Mouse (Mus musculus) embryonic facial prominence, embryonic 12.5 days (tissue): ENCODE results near the gene Plg. TPM values are rescaled to one million over a fixed set of nuclear protein-coding genes. Genes with fewer than 3 reads are reported as not detected.
A peak's percentile ranks its signal among the peaks of the same experiment; 100 is the strongest.

Source experiments
- ATAC-seq: fragments of 200-750 bp; cut with Nextera tagmentation; 2 replicates; pipeline ENCODE4 v1.8.0; 2017; ENCODE audit not compliant: insufficient number of reproducible peaks, insufficient read depth, low FRiP score, low TSS enrichment
- H3K27ac ChIP-seq: fragments of 300-500 bp; sonication (generic); 2 replicates; pipeline ENCODE4 v1.5.1; 2016; ENCODE audit warnings: mild to moderate bottlenecking
- H3K27me3 ChIP-seq: fragments of 300-500 bp; sonication (generic); 2 replicates; pipeline ENCODE4 v1.6.1; 2016; ENCODE audit warnings: mild to moderate bottlenecking, moderate library complexity
- H3K36me3 ChIP-seq: fragments of 300-500 bp; sonication (generic); 2 replicates; pipeline ENCODE4 v1.6.1; 2016; ENCODE audit warnings: mild to moderate bottlenecking
- H3K4me1 ChIP-seq: fragments of 300-500 bp; sonication (generic); 2 replicates; pipeline ENCODE4 v1.6.1; 2016
- H3K4me2 ChIP-seq: fragments of 300-500 bp; sonication (generic); replicated peaks from 2 replicates; pipeline ENCODE4 v1.6.1; 2016; ENCODE audit warnings: mild to moderate bottlenecking, moderate library complexity
- H3K4me3 ChIP-seq: fragments of 300-500 bp; sonication (generic); 2 replicates; pipeline ENCODE4 v1.5.1; 2016; ENCODE audit warnings: mild to moderate bottlenecking
- H3K9ac ChIP-seq: fragments of 300-500 bp; sonication (generic); 2 replicates; pipeline ENCODE4 v1.6.1; 2016; ENCODE audit warnings: mild to moderate bottlenecking, moderate library complexity
- H3K9me3 ChIP-seq: fragments of 300-500 bp; sonication (generic); 2 replicates; pipeline ENCODE4 v1.6.1; 2016; ENCODE audit warnings: mild to moderate bottlenecking, moderate library complexity
- WGBS: fragments of 180-500 bp; shearing (Covaris S2); methylation state at CpG from one replicate; pipeline ENCODE4 v1.1.7; 2016; 5-methylcytosine and 5-hydroxymethylcytosine counted together
- polyA plus RNA-seq: library from polyadenylated mRNA; unstranded; fragments of >200 nt; fragmentation: Nextera tagmentation; extraction: Ambion mirVana; gene quantifications from 2 replicates; pipeline ENCODE4 v1.2.1, GENCODE M21; 2016

The Plg gene
- polyA plus RNA-seq, 1 experiment from 2014 or later, result 0.08 TPM

DNA sequence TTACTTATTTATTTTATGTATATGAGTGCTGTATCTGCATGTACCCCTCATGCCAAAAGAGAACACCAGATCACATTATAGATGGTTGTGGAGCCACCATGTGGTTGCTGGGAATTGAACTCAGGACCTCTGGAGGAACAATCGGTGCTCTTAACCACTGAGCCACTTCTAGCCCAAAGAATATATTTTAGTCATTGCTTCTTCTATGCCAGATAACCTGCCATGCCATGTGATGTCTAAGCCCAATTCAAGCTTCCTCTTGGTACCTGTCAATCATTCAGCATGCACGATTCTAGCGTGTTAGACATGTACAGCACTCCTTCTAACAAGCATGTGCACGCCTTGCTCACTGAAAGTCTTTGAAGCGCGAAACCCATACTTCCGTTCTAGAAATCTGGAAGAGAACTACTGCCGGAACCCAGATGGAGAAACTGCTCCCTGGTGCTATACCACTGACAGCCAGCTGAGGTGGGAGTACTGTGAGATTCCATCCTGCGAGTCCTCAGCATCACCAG, 17.8 kb downstream of the Plg start:
- ATAC-seq, result no peak
- Histone ChIP-seq H3K36me3 (no peaks in the 10 kb centered on the region), H3K4me1 (peaks cover 11% of the 10 kb centered on the region; the same call in 1 of the 2 replicates), H3K9me3 (no peaks in the 10 kb centered on the region), H3K4me2 (no peak overlapping the region), H3K27ac (no peak overlapping the region), H3K27me3 (no peaks in the 10 kb centered on the region), H3K9ac (no peak overlapping the region), H3K4me3 (no peak overlapping the region)
- 83% methylated on average over 9 of the region's 9 CpGs for WGBS

- Histone ChIP-seq H3K4me1 (no peaks in the 10 kb centered on the region), H3K4me3 (no peak overlapping the region)
- 72% methylated on average over 7 of the region's 7 CpGs for WGBS
These were observed 25.0 kb downstream of the Plg start for GRCm38 (mm10) chr17:12403420-12403819.

DNA sequence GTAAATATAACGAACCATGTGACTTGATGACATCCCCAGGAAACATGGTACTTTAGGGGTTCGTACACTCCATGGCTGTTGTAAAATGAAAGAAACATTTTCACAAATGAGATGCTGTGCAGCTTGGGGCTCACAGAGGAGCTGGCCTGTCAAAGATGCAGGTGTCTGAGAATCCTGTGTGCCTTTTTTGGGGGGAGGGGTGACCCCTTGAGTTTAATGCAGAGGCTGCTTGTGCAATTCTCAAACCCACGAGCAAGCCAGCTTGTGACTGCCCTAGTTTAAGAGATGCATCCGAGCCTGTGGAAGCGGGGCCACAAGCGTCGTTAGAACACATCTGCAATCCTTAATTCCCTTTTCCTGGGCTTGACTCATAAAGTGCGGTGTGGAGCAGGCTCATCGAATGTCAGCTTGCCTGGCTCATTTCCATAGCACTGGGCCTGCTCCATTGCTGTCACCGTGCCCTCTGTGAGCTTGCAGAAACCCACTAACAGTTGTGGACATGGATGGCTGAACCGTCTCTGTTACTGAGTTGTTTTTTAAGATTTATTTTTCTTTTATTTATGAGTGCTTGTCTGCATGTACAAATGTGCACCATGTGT, 31.0 kb downstream of the Plg start:
- H3K36me3 ChIP-seq, result no peaks in the 10 kb centered on the region
- H3K27me3 ChIP-seq, result no peaks in the 10 kb centered on the region

More at GRCm38 (mm10) chr17:12403420-12403819, 25.0 kb downstream of the Plg start:
- Histone ChIP-seq H3K4me2 (no peak overlapping the region), H3K27ac (no peak overlapping the region), H3K9ac (no peak overlapping the region), H3K9me3 (no peaks in the 10 kb centered on the region), H3K27me3 (no peaks in the 10 kb centered on the region), H3K36me3 (no peaks in the 10 kb centered on the region)
- ATAC-seq, result no peak

DNA sequence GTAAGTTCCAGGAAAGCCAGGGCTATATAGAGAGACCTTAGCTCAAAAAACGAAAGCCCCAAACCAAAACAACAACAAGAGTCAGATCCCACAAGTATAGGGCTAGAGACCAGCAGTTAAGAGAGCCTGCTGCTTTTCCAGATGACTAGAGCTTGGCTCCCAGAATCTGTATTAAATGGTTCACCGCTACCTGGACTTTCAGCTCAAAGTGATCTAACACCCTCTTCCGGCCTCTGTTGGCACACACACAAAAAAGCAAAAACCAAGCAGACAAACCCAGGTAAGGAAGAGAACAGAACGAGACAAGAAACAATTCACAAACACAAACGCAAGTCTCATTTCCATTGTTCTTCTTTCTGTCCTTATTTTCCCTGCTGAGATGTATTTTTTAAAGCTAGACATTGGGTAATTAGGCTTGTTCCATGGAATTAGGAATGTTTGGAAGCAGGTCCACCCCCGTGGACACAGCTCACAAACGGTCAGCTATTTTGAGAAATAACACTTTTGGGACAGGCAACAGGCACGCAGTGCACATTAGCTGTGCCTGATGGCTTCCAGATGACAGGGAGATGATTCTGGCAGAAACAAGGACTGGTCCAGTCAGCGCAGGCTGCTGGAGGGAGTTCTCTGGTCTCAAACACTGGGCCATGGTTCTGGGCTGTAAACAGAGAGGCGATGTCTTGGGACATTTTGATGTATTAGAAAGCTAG, 33.9 kb downstream of the Plg start:
- no peaks in the 10 kb centered on the region for H3K9me3 ChIP-seq
- H3K27me3 ChIP-seq, result no peaks in the 10 kb centered on the region
- H3K4me3 ChIP-seq, result no peak overlapping the region
- no peak overlapping the region for H3K9ac ChIP-seq
- no peak for ATAC-seq
- no peak overlapping the region for H3K27ac ChIP-seq
- H3K4me2 ChIP-seq, result no peak overlapping the region
- no peaks in the 10 kb centered on the region for H3K36me3 ChIP-seq
- H3K4me1 ChIP-seq, result peaks cover 30% of the 10 kb centered on the region
- WGBS, result 38% methylated on average over 10 of the region's 10 CpGs

More for the DNA sequence above, 31.0 kb downstream of the Plg start:
- H3K4me2 ChIP-seq, result no peak overlapping the region
- peaks cover 14% of the 10 kb centered on the region; the same call in 1 of the 2 replicates for H3K4me1 ChIP-seq
- ATAC-seq, result no peak
- 65% methylated on average over 11 of the region's 11 CpGs for WGBS
- H3K4me3 ChIP-seq, result no peak overlapping the region
- H3K9ac ChIP-seq, result no peak overlapping the region
- no peak overlapping the region for H3K27ac ChIP-seq
- no peaks in the 10 kb centered on the region for H3K9me3 ChIP-seq

- H3K27me3 ChIP-seq, result no peaks in the 10 kb centered on the region
- 53% methylated on average over 3 of the region's 3 CpGs for WGBS
- no peak overlapping the region for H3K27ac ChIP-seq
- H3K36me3 ChIP-seq, result no peaks in the 10 kb centered on the region
- H3K4me3 ChIP-seq, result no peak overlapping the region
- H3K4me1 ChIP-seq, result peaks cover 30% of the 10 kb centered on the region
- no peak overlapping the region for H3K9ac ChIP-seq
- no peak overlapping the region for H3K4me2 ChIP-seq
- no peak for ATAC-seq
- H3K9me3 ChIP-seq, result no peaks in the 10 kb centered on the region
These were observed 34.5 kb downstream of the Plg start for GRCm38 (mm10) chr17:12412891-12413237.

- no peak overlapping the region for H3K4me3 ChIP-seq
- no peak overlapping the region for H3K4me2 ChIP-seq
- no peaks in the 10 kb centered on the region for H3K27me3 ChIP-seq
- no peak overlapping the region for H3K9ac ChIP-seq
- 30% methylated on average over 15 of the region's 15 CpGs for WGBS
- no peaks in the 10 kb centered on the region for H3K36me3 ChIP-seq
- H3K4me1 ChIP-seq, result peaks cover 35% of the 10 kb centered on the region
- ATAC-seq, result peak; percentile 55; the same call in 1 of the 2 replicates
- H3K9me3 ChIP-seq, result no peaks in the 10 kb centered on the region
- peak overlapping the region; percentile 64; the same call in 1 of the 2 replicates for H3K27ac ChIP-seq
These were observed 36.8 kb downstream of the Plg start for GRCm38 (mm10) chr17:12415031-12415735.

- H3K27ac ChIP-seq, result peak overlapping the region; percentile 64; the same call in 1 of the 2 replicates
- H3K4me1 ChIP-seq, result peaks cover 35% of the 10 kb centered on the region
- no peaks in the 10 kb centered on the region for H3K36me3 ChIP-seq
- no peak overlapping the region for H3K9ac ChIP-seq
- WGBS, result 59% methylated on average over 5 of the region's 5 CpGs
- H3K27me3 ChIP-seq, result no peaks in the 10 kb centered on the region
- no peaks in the 10 kb centered on the region for H3K9me3 ChIP-seq
- no peak overlapping the region for H3K4me2 ChIP-seq
- no peak for ATAC-seq
- H3K4me3 ChIP-seq, result no peak overlapping the region
These were observed 37.3 kb downstream of the Plg start for GRCm38 (mm10) chr17:12415741-12416140.

DNA sequence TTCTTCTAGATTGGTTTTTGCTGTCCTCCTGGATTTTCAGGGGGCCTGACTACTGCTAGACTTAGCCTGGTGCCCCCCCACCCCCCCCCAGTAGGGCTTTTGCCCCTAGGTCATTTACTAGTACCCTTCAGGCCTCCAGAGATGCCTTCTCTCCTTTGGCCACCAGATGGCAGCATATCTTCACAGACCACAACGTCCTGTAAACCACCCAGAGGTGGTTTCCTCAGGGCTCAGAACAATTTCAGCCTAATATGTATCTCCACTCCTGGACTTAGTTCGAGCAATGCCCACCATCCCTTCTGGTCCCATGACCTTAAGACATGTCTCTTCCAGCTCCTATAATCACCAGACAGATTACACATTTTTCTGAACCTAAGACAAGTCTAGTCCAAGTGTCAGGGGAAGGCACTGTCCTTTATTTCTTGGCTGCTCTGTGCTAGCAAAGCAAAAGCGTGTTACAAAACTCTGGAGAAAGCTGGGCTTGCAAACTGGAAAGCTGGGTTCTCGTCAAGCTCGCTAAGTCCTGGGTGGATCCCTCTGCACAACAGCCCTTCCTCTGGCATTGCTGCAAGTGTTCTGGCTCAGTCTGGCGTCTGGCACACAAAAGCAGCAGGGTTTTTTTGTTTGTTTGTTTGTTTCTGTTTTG, 38.0 kb downstream of the Plg start:
- no peak overlapping the region for H3K4me3 ChIP-seq
- peaks cover 35% of the 10 kb centered on the region for H3K4me1 ChIP-seq
- no peaks in the 10 kb centered on the region for H3K27me3 ChIP-seq
- no peak overlapping the region for H3K9ac ChIP-seq
- 0 out of 2 replicates have a peak, but pooled peaks have one; percentile 17 for ATAC-seq
- no peaks in the 10 kb centered on the region for H3K36me3 ChIP-seq
- no peaks in the 10 kb centered on the region for H3K9me3 ChIP-seq
- no peak overlapping the region for H3K4me2 ChIP-seq
- 40% methylated on average over 6 of the region's 6 CpGs for WGBS
- H3K27ac ChIP-seq, result no peak overlapping the region

- ATAC-seq, result no peak
- Histone ChIP-seq H3K9me3 (no peaks in the 10 kb centered on the region), H3K36me3 (no peaks in the 10 kb centered on the region), H3K27ac (no peak overlapping the region), H3K9ac (no peak overlapping the region), H3K4me2 (no peak overlapping the region), H3K4me1 (peaks cover 20% of the 10 kb centered on the region), H3K27me3 (no peaks in the 10 kb centered on the region), H3K4me3 (no peak overlapping the region)
- 70% methylated on average over 19 of the region's 19 CpGs for WGBS
These were observed 41.2 kb downstream of the Plg start for GRCm38 (mm10) chr17:12419491-12420079.

DNA sequence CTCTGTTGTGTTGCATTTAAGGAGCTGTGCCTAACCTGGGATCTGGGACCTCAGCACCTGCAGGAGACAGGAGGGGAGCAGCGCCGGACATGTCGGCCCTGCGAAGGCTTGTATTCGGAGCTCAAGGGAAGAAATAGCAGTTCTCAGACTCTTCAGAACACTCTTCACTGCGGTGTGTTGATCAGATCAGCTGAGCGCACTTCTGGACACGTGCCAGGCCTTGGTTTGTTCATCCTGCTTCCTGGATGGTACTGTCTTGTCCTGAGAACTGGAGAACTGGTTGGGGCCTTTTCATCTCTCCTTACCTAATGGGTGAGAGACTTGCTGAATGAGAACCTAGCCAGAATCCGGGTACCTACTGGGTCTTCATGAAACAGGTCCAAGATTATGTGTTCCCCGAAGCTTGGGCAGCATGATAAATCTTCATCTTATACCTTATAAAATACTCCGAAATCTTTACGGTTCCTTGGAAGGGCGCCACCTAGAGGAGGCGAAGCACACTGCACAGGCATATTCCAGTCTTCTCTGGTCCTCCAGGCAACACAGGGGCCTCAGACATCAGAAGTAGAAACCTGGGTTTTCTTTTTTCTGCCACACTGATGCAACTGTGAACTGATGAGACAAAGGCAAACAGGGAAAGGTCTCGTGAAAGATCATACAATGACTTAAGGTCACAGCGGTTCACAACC, 42.6 kb downstream of the Plg start:
- ATAC-seq, result no peak
- WGBS, result 66% methylated on average over 16 of the region's 16 CpGs
- no peaks in the 10 kb centered on the region for H3K36me3 ChIP-seq

DNA sequence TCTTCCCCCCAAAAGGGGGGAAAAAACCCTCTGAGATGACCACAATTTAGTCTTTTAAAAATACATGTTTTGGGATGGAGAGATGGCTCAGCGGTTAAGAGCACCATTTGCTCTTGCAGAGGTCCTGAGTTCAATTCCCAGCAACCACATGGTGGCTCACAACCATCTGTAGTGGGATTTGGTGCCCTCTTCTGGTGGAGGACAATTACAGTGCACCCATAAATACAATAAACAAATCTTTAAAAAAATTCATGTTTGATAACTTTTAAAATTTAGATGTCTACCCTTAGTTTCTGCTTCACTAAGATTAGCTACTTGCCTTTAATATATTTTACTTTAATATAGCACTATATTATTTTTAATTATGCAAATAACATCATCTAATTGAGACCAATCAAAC, 43.7 kb downstream of the Plg start:
- Histone ChIP-seq H3K36me3 (no peaks in the 10 kb centered on the region), H3K27me3 (no peaks in the 10 kb centered on the region; the same call in 1 of the 2 replicates), H3K9ac (no peak overlapping the region), H3K4me3 (no peak overlapping the region), H3K9me3 (no peaks in the 10 kb centered on the region), H3K27ac (no peak overlapping the region), H3K4me1 (peaks cover 5% of the 10 kb centered on the region; the same call in 1 of the 2 replicates), H3K4me2 (no peak overlapping the region)
- 79% methylated on average over 1 of the region's 1 CpGs for WGBS
- ATAC-seq, result no peak

More for the DNA sequence above, 42.6 kb downstream of the Plg start:
- H3K27me3 ChIP-seq, result no peaks in the 10 kb centered on the region; the same call in 1 of the 2 replicates
- no peaks in the 10 kb centered on the region for H3K9me3 ChIP-seq
- H3K4me3 ChIP-seq, result no peak overlapping the region
- no peak overlapping the region for H3K27ac ChIP-seq
- peaks cover 7% of the 10 kb centered on the region for H3K4me1 ChIP-seq
- H3K9ac ChIP-seq, result no peak overlapping the region
- no peak overlapping the region for H3K4me2 ChIP-seq
